Mouse (Mus musculus) bone marrow macrophage, adult 2 months (primary cell): ENCODE data around the gene A530064D06Rik.

Source experiments
- CTCF ChIP-seq: IDR thresholded peaks from 2 replicates; pipeline ENCODE4 v1.5.1; 2012; ENCODE audit warnings: low read depth, mild to moderate bottlenecking, low read length, moderate library complexity
- POLR2A ChIP-seq: IDR thresholded peaks from 2 replicates; pipeline ENCODE4 v1.6.1; 2012; ENCODE audit warnings: mild to moderate bottlenecking, low read depth, low read length, borderline replicate concordance

GRCm38 (mm10) chr17:48203086-48203485, 36.0 kb upstream of the A530064D06Rik start:
- TF ChIP-seq POLR2A = no peak
- no peak for TF ChIP-seq CTCF
